Mouse (Mus musculus) megakaryocyte, embryonic 14.5 days (primary cell): Measurements from ENCODE around the gene Atf7ip.

Experiments
- FLI1 ChIP-seq: IDR thresholded peaks from 2 replicates; pipeline ENCODE4 v1.6.1; 2012; ENCODE audit warnings: low read length, inconsistent platforms, mixed read lengths
- GATA1 ChIP-seq: IDR thresholded peaks from 3 replicates; pipeline ENCODE4 v1.6.1; 2012; ENCODE audit warnings: mixed read lengths, low read length, inconsistent platforms, borderline replicate concordance

- TF ChIP-seq GATA1 (no peak), FLI1 (no peak)
Observed at GRCm38 (mm10) chr6:136487554-136487950, 18.4 kb upstream of the Atf7ip start.
